Mouse (Mus musculus) heart, adult 9 months (tissue): ENCODE results near the gene Olfr1098.

Experiments
- DNase-seq, 2 experiments: peaks; one replicate each; pipeline ENCODE4 v3.0.0; 2022; ENCODE audit warnings: low spot score in 2 of 2

Gene Olfr1098

GRCm38 (mm10) chr2:86924445-86924844 is at the start of gene Olfr1098:
Olfr1098 (minus strand) TSS chr2:86924545.
- DNase-seq, result no peak

- DNase-seq, result no peak
Measured at GRCm38 (mm10) chr2:86960593-86960992, 36.2 kb upstream of the Olfr1098 start, which contains the start of gene Olfr1099. Olfr1099 (minus strand) TSS chr2:86960693.

DNA sequence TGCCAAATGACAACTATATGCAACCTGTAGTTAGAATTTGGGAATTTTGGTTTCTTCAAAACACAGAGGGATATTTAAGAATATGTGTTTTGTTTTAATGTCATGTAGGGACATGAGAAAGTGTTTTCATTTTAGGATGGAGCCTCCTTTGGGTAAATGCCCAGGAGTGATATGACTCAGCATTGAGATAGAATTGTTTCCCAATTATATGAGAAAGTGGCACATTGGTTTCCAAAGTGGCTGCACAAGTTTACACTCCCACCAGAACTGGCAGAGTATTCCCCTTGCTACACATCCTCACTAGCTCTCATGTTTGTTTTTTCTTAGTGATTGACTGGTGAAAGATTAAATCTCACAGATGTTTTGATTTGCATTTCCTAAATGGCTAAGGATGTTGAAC is 2.2 kb upstream of the Olfr1098 start:
- DNase-seq, result no peak

DNA sequence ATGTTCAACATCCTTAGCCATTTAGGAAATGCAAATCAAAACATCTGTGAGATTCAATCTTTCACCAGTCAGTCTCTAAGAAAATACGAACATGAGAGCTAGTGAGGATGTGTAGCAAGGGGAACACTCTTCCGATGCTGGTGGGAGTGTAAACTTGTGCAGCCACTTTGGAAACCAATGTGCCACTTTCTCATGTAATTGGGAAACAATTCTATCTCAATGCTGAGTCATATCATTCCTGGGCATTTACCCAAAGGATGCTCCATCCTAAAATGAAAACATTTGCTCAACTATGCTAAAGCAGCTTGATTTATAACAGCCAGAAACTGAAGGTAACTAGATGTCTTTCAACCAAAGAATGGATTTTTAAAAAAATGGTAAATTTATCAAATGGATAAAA is 18.7 kb downstream of the Olfr1098 start:
- DNase-seq, result no peak

DNA sequence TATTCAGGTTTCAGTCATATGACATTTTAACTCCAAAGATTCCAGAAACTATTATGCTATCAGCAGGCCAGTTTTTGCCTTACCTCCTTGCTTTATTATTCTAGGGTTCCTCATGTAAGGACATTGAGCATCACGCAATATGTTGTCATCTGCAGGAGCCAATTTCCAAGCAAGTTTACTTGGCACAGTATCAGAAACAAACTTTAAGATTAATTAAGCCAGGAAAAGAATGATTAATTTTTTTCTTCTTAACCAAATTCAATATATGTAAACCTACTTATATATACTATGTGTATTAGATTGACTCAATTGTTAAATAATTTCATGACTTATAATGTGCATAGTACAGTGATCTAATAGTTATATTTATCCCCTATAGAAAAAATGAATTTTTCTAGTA is 32.2 kb downstream of the Olfr1098 start, which contains the start of gene Olfr1097:
Gene Olfr1097, minus strand, starts transcription at position 101 of the 400 bp plus-strand sequence.
- DNase-seq, result no peak

DNA sequence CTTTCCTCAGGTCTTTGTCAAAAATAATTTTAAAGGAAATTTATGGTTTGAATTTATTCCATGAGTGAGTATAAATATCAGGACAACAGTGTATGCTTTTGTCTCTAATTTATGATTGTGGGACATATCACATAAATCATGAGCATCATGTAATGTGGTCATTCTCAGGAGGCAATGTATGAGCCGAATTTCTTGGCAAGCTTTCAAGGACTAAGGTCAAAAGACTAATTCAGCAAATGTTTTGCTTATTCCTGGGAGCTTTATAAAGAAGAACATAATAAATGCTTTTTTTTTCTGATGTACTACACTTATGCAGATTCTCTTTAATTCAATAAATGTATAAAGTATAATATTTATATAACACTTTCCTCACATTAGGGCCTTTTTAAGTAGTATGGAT is 49.6 kb downstream of the Olfr1098 start, which contains the start of gene Gm13723:
Gene Gm13723, minus strand, starts transcription at position 101 of the 400 bp plus-strand sequence.
- DNase-seq, result no peak
